Mouse (Mus musculus) c-Kit-positive CD71-positive TER-119-positive erythroid progenitor cells, embryonic 14.5 days (primary cell): ENCODE measurements at regions not wholly inside any gene's neighbourhood (a gene's known extent, or its start where the extent isn't known, plus 50 kb on each side); places are given as distances from the start of the nearest gene placed in this dataset.

Source experiments
- DNase-seq: peaks from one replicate; pipeline ENCODE4 v3.0.0-alpha.2; 2013; ENCODE audit warnings: low spot score

- DNase-seq, result no peak
These were observed 167.0 kb upstream of the Slc22a22 start for GRCm38 (mm10) chr15:57644331-57644953.

DNA sequence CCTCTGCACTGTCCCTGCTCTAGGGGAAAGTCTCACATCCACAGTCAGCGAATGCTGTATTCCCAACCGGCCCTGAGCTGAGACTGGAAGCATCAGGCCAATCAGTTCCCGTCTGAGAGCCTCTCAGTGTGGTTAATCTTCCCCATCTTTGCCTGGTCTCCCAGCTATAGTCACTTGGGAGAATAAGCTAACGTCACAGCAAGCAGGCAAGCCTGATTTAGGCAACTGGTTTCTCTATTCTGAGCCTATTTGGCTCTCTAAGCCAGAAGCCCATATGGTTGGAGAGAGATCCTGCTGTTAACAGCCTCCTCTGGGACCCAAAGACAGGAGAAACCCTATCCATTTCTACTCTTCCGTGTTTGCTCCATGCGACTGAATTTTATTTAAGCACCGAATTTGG, 161.7 kb upstream of the Slc22a22 start:
- DNase-seq, result no peak

DNA sequence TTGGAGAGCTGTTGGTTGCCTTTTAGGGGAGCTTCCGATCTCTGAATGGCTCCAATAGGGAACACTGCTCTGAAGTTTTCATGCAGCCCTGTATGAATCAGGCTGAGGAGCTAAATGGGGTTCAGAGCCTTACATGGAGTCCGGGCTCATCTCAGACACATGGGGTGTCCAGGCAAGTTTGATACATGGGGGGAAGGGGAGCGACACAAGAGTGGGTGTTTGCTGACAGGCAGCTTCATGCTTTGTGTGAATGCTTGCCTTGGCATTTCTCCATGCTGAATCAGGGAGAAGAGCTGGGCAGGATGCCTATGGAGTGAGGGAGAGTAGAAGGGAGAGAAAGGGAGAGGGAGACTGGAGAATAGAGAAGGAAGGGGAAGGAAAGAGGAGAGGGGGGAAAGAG, 155.6 kb upstream of the Slc22a22 start:
- no peak for DNase-seq

GRCm38 (mm10) chr15:57632537-57632936, 155.1 kb upstream of the Slc22a22 start:
- no peak for DNase-seq

DNA sequence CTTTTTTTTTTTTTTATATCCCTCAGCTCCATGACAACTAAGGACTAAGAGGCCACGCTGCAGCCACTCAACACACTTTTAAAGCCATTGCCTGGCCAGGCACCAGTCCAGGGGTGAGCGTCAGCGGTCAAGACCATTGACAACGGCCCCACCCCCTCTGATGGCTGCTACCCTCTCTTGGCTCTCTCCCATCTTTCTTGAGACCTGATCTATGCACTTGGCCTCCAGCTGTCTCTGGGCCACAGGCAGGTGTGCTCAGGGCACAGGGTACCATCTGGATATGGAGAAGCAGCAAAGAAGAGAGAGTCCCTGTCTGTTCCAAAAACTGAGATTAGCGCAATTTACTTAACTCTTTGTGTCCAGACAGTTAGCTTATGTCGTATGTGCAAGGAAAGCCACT, 141.0 kb upstream of the Slc22a22 start:
- no peak for DNase-seq

GRCm38 (mm10) chr15:57616880-57617391, 139.5 kb upstream of the Slc22a22 start:
- no peak for DNase-seq

GRCm38 (mm10) chr15:57610006-57610405, 132.6 kb upstream of the Slc22a22 start:
- DNase-seq, result no peak

DNA sequence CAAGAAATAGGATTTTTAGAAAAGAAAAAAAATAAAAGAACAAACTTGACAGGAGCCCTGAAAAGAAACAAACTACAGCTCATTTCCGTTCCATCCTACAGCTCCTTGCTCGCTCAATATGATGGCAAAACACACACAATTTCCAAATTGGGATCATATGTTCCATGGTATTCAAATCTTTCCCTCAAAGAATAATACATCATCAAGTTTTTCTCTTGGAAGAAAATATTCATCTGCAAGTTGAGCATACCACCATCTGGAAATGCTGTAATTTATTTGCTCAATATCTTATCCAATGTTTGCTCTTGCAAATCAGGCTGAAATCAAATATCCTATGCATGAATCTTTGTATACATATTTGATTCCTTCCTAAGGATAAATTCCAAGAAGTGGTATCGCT, 131.1 kb upstream of the Slc22a22 start:
- DNase-seq, result no peak

DNA sequence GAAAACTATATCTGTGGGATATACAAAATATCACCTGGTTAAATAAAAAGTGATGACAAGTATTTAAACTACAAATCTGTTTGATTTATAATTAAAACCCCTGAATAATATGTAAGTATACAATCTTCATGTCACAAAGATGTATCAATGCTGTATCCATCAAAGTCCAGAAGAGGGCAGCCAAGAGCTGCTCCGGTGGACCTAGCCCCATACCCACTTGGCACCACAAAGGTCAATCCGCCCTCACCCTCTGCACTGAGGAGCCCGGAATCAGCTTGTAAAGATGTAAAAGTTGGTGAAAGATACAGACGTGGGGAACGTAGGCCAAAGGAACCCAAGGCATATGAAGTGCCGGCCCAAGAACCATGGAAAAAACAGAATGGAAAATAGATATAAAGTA, 123.1 kb upstream of the Slc22a22 start:
- DNase-seq, result peak; percentile 23

- no peak for DNase-seq
These were observed 116.0 kb upstream of the Slc22a22 start for GRCm38 (mm10) chr15:57593326-57594004.

- DNase-seq, result no peak
These were observed 113.3 kb upstream of the Slc22a22 start for GRCm38 (mm10) chr15:57590597-57591219.

GRCm38 (mm10) chr15:57589404-57590377, 112.3 kb upstream of the Slc22a22 start:
- no peak for DNase-seq

DNA sequence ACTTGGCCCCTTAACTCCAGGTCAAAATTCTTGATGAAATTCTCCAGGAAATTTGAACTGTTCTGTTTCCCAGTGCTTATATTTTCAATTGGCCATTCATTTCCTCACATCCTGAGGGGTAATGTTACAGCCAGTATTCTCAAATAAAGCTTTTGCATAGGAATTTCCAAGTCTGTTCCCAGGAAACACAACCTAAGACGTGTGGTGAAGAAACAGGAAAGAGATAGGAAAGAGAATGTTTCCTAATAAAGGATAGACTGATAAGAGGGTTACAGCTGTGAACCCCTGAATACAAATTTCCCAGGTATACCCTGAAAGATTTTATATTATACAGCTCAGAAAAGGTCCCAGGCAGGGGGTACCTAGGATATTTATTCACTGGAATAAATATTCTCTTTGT, 108.0 kb upstream of the Slc22a22 start:
- no peak for DNase-seq

- no peak for DNase-seq
These were observed 107.1 kb upstream of the Slc22a22 start for GRCm38 (mm10) chr15:57584498-57584897.

- DNase-seq, result no peak
These were observed 103.8 kb upstream of the Slc22a22 start for GRCm38 (mm10) chr15:57581266-57581665.

DNA sequence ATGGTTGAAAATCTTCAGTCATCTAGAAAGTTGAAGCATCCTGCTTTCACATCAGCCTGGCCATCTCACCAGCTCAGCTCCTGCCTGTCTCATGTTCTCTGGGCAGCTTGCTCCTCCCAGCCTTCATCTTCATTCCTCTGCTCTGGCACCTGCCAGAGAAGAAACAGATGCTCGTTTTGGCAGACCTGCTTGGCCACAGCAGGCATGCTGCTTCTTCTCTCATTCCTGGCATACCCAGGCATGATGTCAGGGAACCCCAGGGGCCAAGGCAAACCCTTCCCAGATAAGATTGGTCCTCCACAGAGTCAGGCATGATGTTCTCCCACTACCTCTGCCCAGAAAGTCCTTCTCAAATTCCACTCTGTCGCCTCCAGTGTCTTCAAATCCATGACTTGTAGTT, 101.4 kb upstream of the Slc22a22 start:
- DNase-seq, result no peak

DNA sequence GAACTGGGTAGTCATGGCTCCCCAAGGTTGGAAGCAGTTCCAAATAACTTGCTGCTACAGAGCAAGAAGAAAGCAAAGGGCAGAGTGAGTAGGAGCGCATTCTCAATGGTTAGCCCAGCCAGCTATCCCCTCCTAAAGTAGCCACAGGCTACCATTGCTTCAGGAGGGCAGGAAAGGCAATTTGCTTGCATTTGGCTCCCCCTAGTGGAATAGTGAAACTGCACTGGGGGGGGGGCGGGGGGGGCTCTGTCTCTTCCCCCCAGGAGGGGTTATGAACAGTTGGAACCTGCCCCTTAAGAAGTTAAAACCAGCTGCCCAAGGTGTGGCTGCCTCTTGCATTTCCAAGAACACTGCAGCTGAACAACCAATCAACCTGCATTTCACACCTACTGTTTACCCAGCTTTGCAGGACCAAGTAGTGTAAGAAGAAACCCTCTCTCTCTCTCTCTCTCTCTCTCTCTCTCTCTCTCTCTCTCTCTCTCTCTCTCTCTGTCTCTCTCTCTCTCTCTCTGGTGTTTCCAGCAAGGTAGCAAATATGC, 96.7 kb upstream of the Slc22a22 start:
- DNase-seq, result no peak

GRCm38 (mm10) chr15:57572460-57572859, 95.0 kb upstream of the Slc22a22 start:
- no peak for DNase-seq

DNA sequence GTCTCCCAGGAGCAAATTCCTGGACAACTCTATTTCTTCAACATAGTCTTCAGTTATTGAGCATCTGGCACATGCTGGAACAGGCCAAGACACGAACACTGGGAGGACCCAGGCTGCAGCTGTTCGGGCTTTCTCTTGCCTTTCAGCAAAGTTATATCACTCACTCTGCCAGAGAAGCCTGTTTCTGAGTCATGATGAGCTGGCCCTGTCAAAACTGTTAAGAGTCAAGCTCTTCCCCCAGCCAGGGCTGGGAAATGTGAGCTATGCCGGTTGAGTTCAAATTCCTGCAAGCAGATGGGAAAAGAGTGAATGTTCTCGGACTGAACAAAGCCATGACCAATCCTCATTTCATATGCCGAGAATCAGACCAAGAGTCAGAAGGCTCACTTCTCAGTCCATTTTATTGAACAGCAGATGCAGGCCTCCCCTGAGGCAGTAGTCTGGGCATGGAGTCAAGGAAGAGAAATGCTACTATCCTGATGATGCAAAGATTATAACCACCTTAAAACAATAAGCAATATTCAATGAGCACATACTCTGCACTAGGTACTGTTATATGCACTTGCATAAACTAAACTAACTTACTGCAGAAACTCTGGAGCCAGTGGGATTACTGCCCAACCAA, 90.7 kb upstream of the Slc22a22 start:
- no peak for DNase-seq

- no peak for DNase-seq
These were observed 69.7 kb upstream of the Slc22a22 start for GRCm38 (mm10) chr15:57547154-57547553.

DNA sequence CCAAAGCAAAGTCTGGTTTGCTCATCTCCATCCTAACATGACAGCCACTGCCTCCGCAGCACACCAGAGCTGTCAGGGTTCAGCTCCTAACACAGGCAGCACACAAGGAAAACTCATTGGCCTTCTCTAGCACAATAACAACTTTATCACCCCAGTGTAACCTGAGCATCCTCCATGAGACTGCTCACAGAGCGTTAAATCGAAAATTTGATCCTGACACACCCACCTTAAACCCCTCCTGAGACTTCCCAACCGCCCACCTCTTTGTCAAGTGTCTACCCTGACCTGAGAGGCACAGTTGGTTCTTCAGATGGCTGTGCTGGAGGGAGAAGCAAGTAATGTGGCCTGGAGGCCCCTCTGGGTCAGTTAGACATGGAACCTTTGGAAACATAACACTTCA, 67.7 kb upstream of the Slc22a22 start:
- no peak for DNase-seq
